Comparison of ENCODE assay signal across 8 mouse cellular contexts in the genomic region with DNA sequence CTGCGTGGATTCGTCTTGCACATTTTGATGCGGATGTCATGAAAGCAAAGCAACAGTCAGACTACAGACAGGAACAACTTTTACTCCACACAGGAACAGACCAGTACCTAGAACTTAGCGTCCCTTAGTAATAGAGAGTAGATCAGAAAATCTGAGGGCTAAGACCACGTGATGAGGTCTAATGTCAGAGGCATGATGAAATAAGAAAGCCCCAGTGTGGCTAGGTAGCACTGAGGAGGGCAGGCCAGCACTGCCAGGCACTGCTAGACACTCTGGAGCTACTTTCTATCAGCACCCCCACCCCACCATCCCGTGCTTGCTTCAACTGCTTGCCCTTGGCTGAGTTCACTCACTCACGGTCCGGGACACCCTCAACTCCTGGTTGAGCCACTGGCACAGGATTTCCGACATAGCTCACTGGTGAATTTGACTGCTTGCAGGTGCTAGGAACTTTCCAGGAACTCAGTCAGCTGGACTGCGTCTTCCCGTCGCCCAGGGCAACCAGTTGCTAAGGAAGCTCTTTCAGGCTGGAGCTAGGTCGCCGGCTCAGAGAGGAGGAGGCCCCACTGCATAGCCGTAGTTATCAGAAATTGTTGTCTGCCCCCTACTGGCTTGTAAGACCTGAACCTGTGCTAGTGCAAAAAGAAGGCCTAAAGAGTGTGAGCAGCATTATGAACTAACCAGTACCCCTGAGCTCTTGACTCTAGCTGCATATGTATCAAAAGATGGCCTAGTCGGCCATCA. TPM values are rescaled to one million over a fixed set of nuclear protein-coding genes. Genes with fewer than 3 reads are reported as not detected.
DNase-seq lines count a peak whose midpoint lies in the region; ATAC-seq lines count a peak whose summit lies in the region.

A gene (minus strand): TSS at position 510 of the 744 bp plus-strand sequence.

- WGBS in hindbrain, embryonic 16.5 days = 30% methylated on average over 16 of the region's 16 CpGs

- H3K27me3 ChIP-seq in hindbrain, embryonic 16.5 days (replicated peaks; ENCODE audit: control insufficient read depth, insufficient read depth, low read length) = no peaks in the 10 kb centered on the region

- no peaks in the 10 kb centered on the region for H3K9me3 ChIP-seq in hindbrain, embryonic 16.5 days (ENCODE audit: control insufficient read depth, low read length)

- peak within 1 kb of the TSS; percentile 31 for H3K4me3 ChIP-seq in hindbrain, embryonic 16.5 days (ENCODE audit: low read length)

- DNase-seq in T-cell, adult 2 months (ENCODE audit: low spot score) = peak; percentile 83
- DNase-seq in cerebellum, postnatal 14 days = peak; percentile 33 to 55
- DNase-seq in frontal cortex, postnatal 36 days (ENCODE audit: low spot score in 2 of 2) = peak; percentile 9 to 48
- DNase-seq in layer of hippocampus, postnatal 36 days = peak; percentile 44 to 58
- peak; percentile 57 for DNase-seq in lung, postnatal 14 days
- DNase-seq in retina, embryonic 14.5 days (ENCODE audit: low spot score) = peak; percentile 82
- DNase-seq in thymus, postnatal 25 days = peak; percentile 79

- H3K9ac ChIP-seq in hindbrain, embryonic 16.5 days (ENCODE audit: low read depth, low read length) = no peak within 1 kb of the TSS

- H3K4me2 ChIP-seq in hindbrain, embryonic 16.5 days (ENCODE audit: low read length) = peak within 1 kb of the TSS; percentile 29

- H3K36me3 ChIP-seq in hindbrain, embryonic 16.5 days (ENCODE audit: control insufficient read depth, insufficient read depth, low read length) = no peaks in the 10 kb centered on the region

- peak; percentile 98 for ATAC-seq in hindbrain, embryonic 16.5 days

- H3K27ac ChIP-seq in hindbrain, embryonic 16.5 days (ENCODE audit: low read depth, low read length) = no peak within 1 kb of the TSS

- no peaks in the 10 kb centered on the region for H3K4me1 ChIP-seq in hindbrain, embryonic 16.5 days (ENCODE audit: control insufficient read depth, insufficient read depth, low read depth, low read length)

RNA-seq across cellular contexts. Expression of the gene that starts here (rescaled TPM):
- 2.0 and 2.7 TPM in 2 replicates for polyA plus RNA-seq in hindbrain, embryonic 16.5 days (2015; fragmentation: Nextera tagmentation; extraction: Ambion mirVana)
- 1 to 10 TPM; 2.1 to 2.3 TPM for total RNA-seq in layer of hippocampus, postnatal 36 days (2021)

Comparison
In these comparisons a context has a peak if more than half of its experiments do, and no peak if none do; other contexts are left out.
1. DNase-seq: peak in every context shown above with its lines; median percentile 83 in T-cell, adult 2 months; 82 in retina, embryonic 14.5 days; 79 in thymus, postnatal 25 days; 57 in lung, postnatal 14 days; 51 in layer of hippocampus, postnatal 36 days; 44 in cerebellum, postnatal 14 days; 28 in frontal cortex, postnatal 36 days.